Mouse (Mus musculus) hindbrain, embryonic 16.5 days (tissue): Measurements from ENCODE around the gene Rnf130. TPM values are rescaled to one million over a fixed set of nuclear protein-coding genes. Genes with fewer than 3 reads are reported as not detected.

Experiments
- ATAC-seq: fragments of 200-750 bp; cut with Nextera tagmentation; 2 replicates; pipeline ENCODE4 v1.8.0; 2017; ENCODE audit warnings: moderate TSS enrichment, moderate library complexity
- H3K27ac ChIP-seq: fragments of 300-500 bp; sonication (generic); 2 replicates; pipeline ENCODE4 v1.5.1; 2014; ENCODE audit warnings: low read depth, mild to moderate bottlenecking, control low read depth, low read length, moderate library complexity
- H3K27me3 ChIP-seq: fragments of 300-500 bp; sonication (generic); replicated peaks from 2 replicates; pipeline ENCODE4 v1.6.1; 2014; ENCODE audit warnings: low read length; ENCODE audit not compliant: control insufficient read depth, insufficient read depth
- H3K36me3 ChIP-seq: fragments of 300-500 bp; sonication (generic); 2 replicates; pipeline ENCODE4 v1.6.1; 2014; ENCODE audit warnings: mild to moderate bottlenecking, low read length, moderate library complexity, mixed read lengths; ENCODE audit not compliant: control insufficient read depth, insufficient read depth
- H3K4me1 ChIP-seq: fragments of 300-500 bp; sonication (generic); 2 replicates; pipeline ENCODE4 v1.6.1; 2014; ENCODE audit warnings: low read depth, low read length; ENCODE audit not compliant: control insufficient read depth, insufficient read depth
- H3K4me2 ChIP-seq: fragments of 300-500 bp; sonication (generic); 2 replicates; pipeline ENCODE4 v1.6.1; 2014; ENCODE audit warnings: mild to moderate bottlenecking, low read length, control low read depth, moderate library complexity
- H3K4me3 ChIP-seq: fragments of 300-500 bp; sonication (generic); 2 replicates; pipeline ENCODE4 v1.5.1; 2014; ENCODE audit warnings: mild to moderate bottlenecking, low read length, control low read depth, moderate library complexity
- H3K9ac ChIP-seq: fragments of 300-500 bp; sonication (generic); 2 replicates; pipeline ENCODE4 v1.6.1; 2014; ENCODE audit warnings: low read depth, mild to moderate bottlenecking, control low read depth, low read length, moderate library complexity
- H3K9me3 ChIP-seq: fragments of 300-500 bp; sonication (generic); 2 replicates; pipeline ENCODE4 v1.6.1; 2014; ENCODE audit warnings: mild to moderate bottlenecking, low read length, moderate library complexity; ENCODE audit not compliant: control insufficient read depth
- WGBS: fragments of 180-500 bp; shearing (Covaris S2); extraction: QIAGEN DNeasy Blood & Tissue Kit; methylation state at CpG from one replicate; pipeline ENCODE4 v1.1.7; 2014; 5-methylcytosine and 5-hydroxymethylcytosine counted together
- polyA plus RNA-seq: library from polyadenylated mRNA; unstranded; fragments of >200 nt; fragmentation: Nextera tagmentation; extraction: Ambion mirVana; gene quantifications from 2 replicates; pipeline ENCODE4 v1.2.1, GENCODE M21; 2015

Gene Rnf130
- polyA plus RNA-seq, 1 experiment from 2014 or later, result 32.6 TPM

DNA sequence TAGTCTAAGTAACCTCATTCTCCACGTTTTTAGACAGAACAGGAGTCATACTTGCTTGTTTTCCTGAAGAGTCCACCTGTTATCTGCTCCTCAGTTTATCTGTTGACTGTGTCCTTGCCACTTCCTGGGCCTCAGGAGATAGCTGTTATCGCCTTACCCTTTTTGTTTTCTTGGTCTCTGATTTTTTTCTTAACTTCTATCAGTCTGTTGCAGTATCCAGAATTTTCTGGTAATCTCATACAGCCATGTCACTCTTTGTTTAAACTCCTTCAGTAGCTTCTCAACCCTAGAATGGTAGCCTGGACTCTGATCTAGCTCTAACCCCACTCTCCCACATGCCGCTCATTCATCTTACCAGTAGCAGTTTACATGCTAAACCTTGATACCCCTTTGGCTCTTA lies 10.6 kb downstream of the Rnf130 start:
- H3K4me2 ChIP-seq, result no peak overlapping the region
- H3K27me3 ChIP-seq, result no peaks in the 10 kb centered on the region
- ATAC-seq, result no peak
- H3K4me1 ChIP-seq, result peaks cover 3% of the 10 kb centered on the region; the same call in 1 of the 2 replicates
- H3K9ac ChIP-seq, result no peak overlapping the region
- no peak overlapping the region for H3K4me3 ChIP-seq
- WGBS, result 88% methylated on average over 3 of the region's 3 CpGs
- H3K9me3 ChIP-seq, result no peaks in the 10 kb centered on the region
- no peak overlapping the region for H3K27ac ChIP-seq
- no peaks in the 10 kb centered on the region for H3K36me3 ChIP-seq

DNA sequence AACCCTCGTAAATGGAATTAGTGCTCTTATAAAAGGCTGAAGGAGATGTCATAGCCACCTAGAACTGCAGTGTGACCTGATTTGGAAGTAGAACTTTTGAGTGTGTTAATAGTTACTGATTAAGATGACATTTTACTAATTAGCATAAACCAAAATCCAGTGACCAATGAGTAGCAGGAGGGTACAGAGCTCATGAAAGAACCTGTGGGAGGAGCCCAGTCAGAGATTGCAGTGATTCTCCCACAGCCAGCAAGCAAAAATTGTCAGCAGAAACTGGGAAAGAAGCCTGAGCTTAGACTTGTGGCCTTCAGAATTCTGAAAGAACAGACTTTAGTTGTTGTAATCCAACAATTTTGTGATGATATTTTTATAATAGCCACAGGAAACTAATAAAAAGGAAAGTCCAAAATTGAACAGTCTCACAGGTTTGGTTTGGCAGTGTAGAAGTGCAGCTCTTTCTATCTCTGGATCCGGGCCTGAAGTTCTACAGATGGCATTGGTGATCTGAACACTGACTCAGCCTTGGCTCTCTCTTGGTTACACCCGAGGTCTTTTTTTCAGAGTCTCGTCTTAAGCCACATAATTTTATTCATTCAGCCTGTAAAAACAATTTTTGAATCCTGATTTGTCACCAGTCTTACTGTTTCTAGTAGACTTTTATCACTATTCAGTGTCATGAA lies 11.8 kb downstream of the Rnf130 start:
- Histone ChIP-seq H3K4me3 (no peak overlapping the region), H3K9me3 (no peaks in the 10 kb centered on the region), H3K27me3 (no peaks in the 10 kb centered on the region), H3K27ac (no peak overlapping the region), H3K4me1 (no peaks in the 10 kb centered on the region), H3K4me2 (no peak overlapping the region), H3K36me3 (no peaks in the 10 kb centered on the region), H3K9ac (no peak overlapping the region)
- no peak for ATAC-seq
- WGBS, result 88% methylated on average over 4 of the region's 4 CpGs

DNA sequence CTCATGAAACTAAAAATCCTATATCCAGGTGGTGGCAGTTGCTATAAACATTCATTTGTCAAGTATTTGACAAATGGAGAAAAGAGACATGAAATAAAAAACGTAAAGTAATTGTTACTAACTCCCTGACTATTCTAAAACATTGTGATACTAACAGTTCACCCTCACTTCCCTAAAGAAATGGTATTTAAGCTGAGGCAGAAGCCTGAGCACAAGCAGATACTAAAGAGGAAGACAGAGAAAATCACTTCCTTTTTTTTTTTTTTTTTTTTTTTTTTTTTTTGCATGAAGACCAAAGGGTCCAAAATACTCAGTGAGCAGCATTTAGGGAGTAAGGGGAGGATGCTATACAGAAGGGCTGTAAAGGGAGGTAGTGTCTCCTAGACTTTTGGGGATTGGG lies 13.6 kb downstream of the Rnf130 start:
- Histone ChIP-seq H3K4me1 (no peaks in the 10 kb centered on the region), H3K9ac (no peak overlapping the region), H3K36me3 (no peaks in the 10 kb centered on the region), H3K27ac (no peak overlapping the region), H3K27me3 (no peaks in the 10 kb centered on the region), H3K4me2 (no peak overlapping the region), H3K9me3 (no peaks in the 10 kb centered on the region), H3K4me3 (no peak overlapping the region)
- ATAC-seq, result no peak
- WGBS, result 87% methylated on average over 1 of the region's 1 CpGs

DNA sequence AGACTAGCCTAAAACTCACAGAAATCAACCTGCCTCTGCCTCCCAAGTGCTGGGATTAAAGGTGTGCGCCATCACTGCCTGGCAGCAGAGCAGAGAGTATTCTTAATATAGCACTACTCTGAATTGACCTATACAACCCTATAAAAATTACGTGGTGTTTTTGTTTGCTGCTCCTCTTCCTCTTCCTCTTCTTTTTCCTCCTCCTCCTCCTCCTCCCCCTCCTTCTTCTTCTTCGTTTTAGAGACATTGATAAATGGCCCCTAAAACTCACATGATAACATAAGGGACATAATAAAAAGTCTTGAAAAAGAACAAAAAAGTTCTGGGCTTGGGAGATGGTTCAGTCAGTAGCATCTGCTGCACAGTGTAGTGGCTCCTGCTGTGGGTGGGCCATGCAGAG lies 16.0 kb downstream of the Rnf130 start:
- no peak for ATAC-seq
- 85% methylated on average over 3 of the region's 3 CpGs for WGBS
- no peak overlapping the region for H3K4me2 ChIP-seq
- H3K27ac ChIP-seq, result no peak overlapping the region
- H3K9me3 ChIP-seq, result no peaks in the 10 kb centered on the region
- no peak overlapping the region for H3K9ac ChIP-seq
- H3K36me3 ChIP-seq, result no peaks in the 10 kb centered on the region
- no peak overlapping the region for H3K4me3 ChIP-seq
- H3K4me1 ChIP-seq, result no peaks in the 10 kb centered on the region
- H3K27me3 ChIP-seq, result no peaks in the 10 kb centered on the region

DNA sequence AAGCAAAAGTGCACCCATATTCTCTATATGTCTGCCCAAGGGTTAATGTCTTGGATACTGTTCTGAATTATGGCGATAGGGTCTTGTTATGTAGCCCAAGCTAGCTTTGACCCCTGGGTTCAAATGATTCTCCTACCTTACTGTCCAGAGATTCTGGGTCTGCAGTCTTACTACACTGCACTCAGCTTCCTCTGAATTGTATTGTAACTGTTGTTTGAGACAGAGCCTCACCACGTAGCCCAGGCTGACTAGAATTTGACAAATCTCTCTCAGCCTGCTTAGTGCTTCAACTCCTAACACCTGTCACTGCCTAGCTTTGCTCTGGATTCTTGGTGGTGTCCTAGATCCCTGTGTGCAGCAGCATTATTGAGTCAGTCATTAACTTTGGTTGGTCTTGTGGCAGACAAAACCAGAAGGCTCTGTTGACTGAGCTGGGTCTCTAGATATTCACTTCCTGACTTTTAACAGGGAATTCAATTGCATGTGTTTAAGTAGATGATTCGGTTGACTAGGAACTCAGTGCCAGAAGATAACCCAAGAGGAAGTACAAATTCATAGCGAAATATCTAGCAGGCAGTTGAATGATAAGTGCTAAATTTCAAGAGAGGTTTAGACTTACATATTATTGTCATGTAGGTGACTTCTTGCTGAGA lies 17.3 kb downstream of the Rnf130 start:
- H3K9ac ChIP-seq, result no peak overlapping the region
- 89% methylated on average over 4 of the region's 4 CpGs for WGBS
- no peaks in the 10 kb centered on the region for H3K4me1 ChIP-seq
- no peaks in the 10 kb centered on the region for H3K9me3 ChIP-seq
- H3K4me3 ChIP-seq, result no peak overlapping the region
- no peaks in the 10 kb centered on the region for H3K36me3 ChIP-seq
- no peak for ATAC-seq
- no peaks in the 10 kb centered on the region for H3K27me3 ChIP-seq
- H3K4me2 ChIP-seq, result no peak overlapping the region
- no peak overlapping the region for H3K27ac ChIP-seq

DNA sequence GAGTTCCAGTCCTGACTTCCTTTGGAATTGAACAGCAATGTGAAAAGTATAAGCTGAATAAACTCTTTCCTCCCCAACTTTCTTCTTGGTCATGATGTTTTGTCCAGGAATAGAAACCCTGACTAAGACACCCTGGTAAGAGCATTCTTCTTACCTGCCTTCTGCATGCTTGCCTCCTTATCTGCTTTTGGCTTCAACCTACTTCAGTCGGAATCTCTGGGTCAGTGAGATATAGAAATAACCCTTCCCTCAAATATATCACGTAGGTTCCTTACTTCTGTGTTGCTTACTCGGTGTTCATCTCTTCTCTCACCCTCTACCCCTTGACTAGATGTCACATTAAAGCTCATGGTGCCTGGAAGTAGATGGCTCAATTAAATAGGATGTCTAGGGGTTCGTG lies 19.3 kb downstream of the Rnf130 start:
- ATAC-seq, result no peak
- H3K9me3 ChIP-seq, result no peaks in the 10 kb centered on the region
- no peaks in the 10 kb centered on the region for H3K4me1 ChIP-seq
- H3K27me3 ChIP-seq, result no peaks in the 10 kb centered on the region
- H3K4me2 ChIP-seq, result no peak overlapping the region
- no peak overlapping the region for H3K4me3 ChIP-seq
- H3K27ac ChIP-seq, result no peak overlapping the region
- no peaks in the 10 kb centered on the region for H3K36me3 ChIP-seq
- WGBS, result 94% methylated on average over 4 of the region's 4 CpGs
- H3K9ac ChIP-seq, result no peak overlapping the region

DNA sequence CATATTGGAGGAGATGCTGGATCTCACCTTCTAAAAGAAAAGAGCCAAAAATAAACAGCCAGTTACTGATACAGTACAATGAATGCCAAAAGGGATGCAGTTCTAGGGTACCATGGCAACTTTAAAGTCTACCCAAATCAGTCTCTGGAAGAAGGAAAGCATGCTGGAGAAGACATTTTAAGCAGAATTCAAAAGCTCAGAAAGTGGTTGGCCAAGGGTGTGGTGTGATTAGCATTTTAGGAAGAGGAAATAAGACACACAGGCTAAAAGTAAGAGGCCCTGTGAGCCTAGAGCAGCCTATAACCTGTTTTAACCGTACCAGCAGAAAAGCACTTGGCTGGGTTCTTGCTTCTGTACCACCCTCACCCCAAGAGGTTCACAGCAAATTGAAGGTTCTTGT lies 22.5 kb downstream of the Rnf130 start:
- Histone ChIP-seq H3K9me3 (no peaks in the 10 kb centered on the region), H3K4me2 (no peak overlapping the region), H3K4me3 (no peak overlapping the region), H3K4me1 (no peaks in the 10 kb centered on the region), H3K9ac (no peak overlapping the region), H3K36me3 (no peaks in the 10 kb centered on the region), H3K27ac (no peak overlapping the region; the same call in 1 of the 2 replicates), H3K27me3 (no peaks in the 10 kb centered on the region)
- 82% methylated on average over 1 of the region's 1 CpGs for WGBS
- no peak; the same call in 1 of the 2 replicates for ATAC-seq

DNA sequence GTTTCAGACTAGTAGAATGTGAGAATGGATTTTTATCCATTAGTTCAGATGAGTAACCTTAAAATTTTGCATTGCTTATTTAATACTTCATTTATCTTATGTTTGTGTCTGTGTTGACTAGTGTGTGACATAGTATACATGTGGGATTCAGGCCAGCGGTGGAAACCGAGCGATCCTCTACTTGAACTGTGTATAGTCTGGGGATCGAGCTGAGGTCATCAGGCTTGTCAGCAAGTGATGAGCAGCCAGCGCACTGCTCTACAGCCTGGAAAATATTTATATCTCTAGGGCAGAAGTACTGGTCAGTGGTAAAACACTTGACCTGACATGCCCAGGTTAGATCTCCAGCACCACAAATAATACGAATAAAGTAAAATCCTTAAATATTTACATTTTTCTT lies 23.0 kb downstream of the Rnf130 start:
- no peak overlapping the region for H3K4me3 ChIP-seq
- no peak overlapping the region for H3K9ac ChIP-seq
- ATAC-seq, result no peak
- H3K36me3 ChIP-seq, result no peaks in the 10 kb centered on the region
- WGBS, result 76% methylated on average over 6 of the region's 6 CpGs
- no peaks in the 10 kb centered on the region for H3K27me3 ChIP-seq
- no peak overlapping the region for H3K27ac ChIP-seq
- H3K9me3 ChIP-seq, result no peaks in the 10 kb centered on the region
- H3K4me1 ChIP-seq, result no peaks in the 10 kb centered on the region
- H3K4me2 ChIP-seq, result no peak overlapping the region

DNA sequence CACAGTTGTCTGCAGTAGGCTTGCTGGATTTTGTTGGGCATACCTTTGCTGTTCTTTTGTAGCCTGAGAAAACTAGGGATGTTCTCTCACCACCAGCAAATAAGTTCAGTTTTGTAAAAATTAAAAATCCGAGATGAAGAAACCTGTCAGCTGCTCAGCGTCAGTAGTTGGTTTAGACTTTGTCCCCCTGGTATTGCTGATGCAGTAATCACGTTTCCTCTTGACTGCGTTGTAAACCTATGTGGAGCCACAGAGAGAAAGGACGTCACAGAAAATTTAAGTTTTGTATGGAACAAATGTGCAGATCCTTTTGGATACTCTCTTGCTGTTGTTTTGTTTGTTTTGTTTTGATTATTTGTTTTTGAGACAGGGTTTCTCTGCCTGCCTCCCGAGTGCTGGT lies 25.2 kb downstream of the Rnf130 start:
- H3K9ac ChIP-seq, result no peak overlapping the region
- H3K4me1 ChIP-seq, result no peaks in the 10 kb centered on the region
- no peaks in the 10 kb centered on the region for H3K27me3 ChIP-seq
- no peak overlapping the region for H3K4me3 ChIP-seq
- peaks cover 3% of the 10 kb centered on the region; the same call in 1 of the 2 replicates for H3K36me3 ChIP-seq
- no peak for ATAC-seq
- 76% methylated on average over 6 of the region's 6 CpGs for WGBS
- no peak overlapping the region for H3K4me2 ChIP-seq
- no peak overlapping the region for H3K27ac ChIP-seq
- no peaks in the 10 kb centered on the region for H3K9me3 ChIP-seq
